Mouse (Mus musculus) stomach, postnatal 0 days (tissue): ENCODE results near the gene Zfp354b. TPM values are rescaled to one million over a fixed set of nuclear protein-coding genes. Genes with fewer than 3 reads are reported as not detected.
A peak's percentile ranks its signal among the peaks of the same experiment; 100 is the strongest.

ENCODE experiments used
- ATAC-seq: fragments of 200-750 bp; cut with Nextera tagmentation; 2 replicates; pipeline ENCODE4 v1.8.0; 2017; ENCODE audit not compliant: low FRiP score, low TSS enrichment
- DNase-seq: peaks from one replicate; pipeline ENCODE4 v3.0.0-alpha.2; 2016; ENCODE audit warnings: low spot score
- H3K27ac ChIP-seq: fragments of 300-500 bp; sonication (generic); replicated peaks from 2 replicates; pipeline ENCODE4 v1.5.1; 2014; ENCODE audit warnings: mild to moderate bottlenecking, control low read depth
- H3K27me3 ChIP-seq: fragments of 300-500 bp; sonication (generic); 2 replicates; pipeline ENCODE4 v1.6.1; 2014; ENCODE audit warnings: low read length; ENCODE audit not compliant: control insufficient read depth, insufficient read depth
- H3K36me3 ChIP-seq: fragments of 300-500 bp; sonication (generic); 2 replicates; pipeline ENCODE4 v1.6.1; 2014; ENCODE audit warnings: low read length, mixed read lengths; ENCODE audit not compliant: control insufficient read depth, insufficient read depth
- H3K4me1 ChIP-seq: fragments of 300-500 bp; sonication (generic); replicated peaks from 2 replicates; pipeline ENCODE4 v1.6.1; 2014; ENCODE audit warnings: antibody characterized with exemption; ENCODE audit not compliant: control insufficient read depth, insufficient read depth
- H3K4me2 ChIP-seq: fragments of 300-500 bp; sonication (generic); replicated peaks from 2 replicates; pipeline ENCODE4 v1.6.1; 2014; ENCODE audit warnings: low read depth, mild to moderate bottlenecking, control low read depth, moderate library complexity
- H3K4me3 ChIP-seq: fragments of 300-500 bp; sonication (generic); 2 replicates; pipeline ENCODE4 v1.5.1; 2014; ENCODE audit warnings: low read depth, low read length, control low read depth
- H3K9ac ChIP-seq: fragments of 300-500 bp; sonication (generic); 2 replicates; pipeline ENCODE4 v1.6.1; 2014; ENCODE audit warnings: mild to moderate bottlenecking, low read length, control low read depth, mixed read lengths
- H3K9me3 ChIP-seq: fragments of 300-500 bp; sonication (generic); 2 replicates; pipeline ENCODE4 v1.6.1; 2016; ENCODE audit warnings: low read length; ENCODE audit not compliant: control insufficient read depth
- CTCF ChIP-seq: IDR thresholded peaks from 2 replicates; pipeline ENCODE4 v1.5.1; 2016; ENCODE audit warnings: antibody characterized with exemption, low read depth, mild to moderate bottlenecking, moderate library complexity
- EP300 ChIP-seq: optimal IDR thresholded peaks from 2 replicates; pipeline ENCODE3; 2016; ENCODE audit warnings: antibody characterized with exemption
- WGBS: fragments of 180-500 bp; shearing (Covaris S2); extraction: QIAGEN DNeasy Blood & Tissue Kit; methylation state at CpG from one replicate; pipeline ENCODE4 v1.1.7; 2014; 5-methylcytosine and 5-hydroxymethylcytosine counted together
- polyA plus RNA-seq: library from polyadenylated mRNA; unstranded; fragments of >200 nt; fragmentation: Nextera tagmentation; extraction: Ambion mirVana; gene quantifications from 2 replicates; pipeline ENCODE4 v1.2.1, GENCODE M21; 2015

Zfp354b gene
- 0.54 and 0.61 TPM in 2 replicates for polyA plus RNA-seq

- 0 out of 2 replicates have a peak, but pooled peaks cover 2% of the 10 kb centered on the region for H3K4me1 ChIP-seq
- peak within 1 kb of the TSS; percentile 93 for H3K4me2 ChIP-seq
- no peaks in the 10 kb centered on the region for H3K36me3 ChIP-seq
- peak within 1 kb of the TSS; percentile 61 for H3K4me3 ChIP-seq
- H3K27me3 ChIP-seq, result no peaks in the 10 kb centered on the region
- DNase-seq, result peak; percentile 79
- peak within 1 kb of the TSS; percentile 67 for H3K9ac ChIP-seq
- TF ChIP-seq CTCF (no peak), EP300 (no peak)
- no peaks in the 10 kb centered on the region for H3K9me3 ChIP-seq
- peak; percentile 91 for ATAC-seq
- no peak within 1 kb of the TSS for H3K27ac ChIP-seq
- WGBS, result 1% methylated on average over 18 of the region's 18 CpGs
Observed at GRCm38 (mm10) chr11:50931451-50931866, at the start of gene Zfp354b. Zfp354b (minus strand) TSS chr11:50931633.

DNA sequence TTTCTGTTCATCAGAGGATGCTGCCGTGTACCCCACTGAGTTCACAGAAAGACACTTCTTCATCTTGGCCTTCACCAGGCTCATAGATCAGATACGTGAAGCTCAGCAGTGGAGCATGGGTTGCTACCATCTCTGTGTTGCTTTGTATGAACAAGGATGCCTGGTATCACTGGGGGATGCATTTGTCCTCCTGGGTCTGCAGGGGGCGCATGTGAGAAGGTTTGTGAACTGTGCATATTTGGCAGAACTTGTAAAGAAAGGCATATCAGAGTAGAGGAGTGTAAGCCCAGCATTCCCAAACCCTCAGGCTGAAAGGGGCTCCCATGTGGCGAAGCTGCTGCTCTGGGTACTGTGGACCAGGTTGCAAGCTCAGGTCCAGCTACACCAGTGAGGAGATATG lies 45.8 kb upstream of the Zfp354b start:
- Histone ChIP-seq H3K27me3 (no peaks in the 10 kb centered on the region), H3K9ac (no peak overlapping the region), H3K9me3 (no peaks in the 10 kb centered on the region), H3K4me3 (no peak overlapping the region), H3K4me1 (no peaks in the 10 kb centered on the region), H3K27ac (no peak overlapping the region), H3K4me2 (no peak overlapping the region), H3K36me3 (no peaks in the 10 kb centered on the region)
- TF ChIP-seq EP300, result no peak
- TF ChIP-seq CTCF, result peak; percentile 38
- DNase-seq, result no peak
- no peak for ATAC-seq
- WGBS, result 65% methylated on average over 4 of the region's 4 CpGs

DNA sequence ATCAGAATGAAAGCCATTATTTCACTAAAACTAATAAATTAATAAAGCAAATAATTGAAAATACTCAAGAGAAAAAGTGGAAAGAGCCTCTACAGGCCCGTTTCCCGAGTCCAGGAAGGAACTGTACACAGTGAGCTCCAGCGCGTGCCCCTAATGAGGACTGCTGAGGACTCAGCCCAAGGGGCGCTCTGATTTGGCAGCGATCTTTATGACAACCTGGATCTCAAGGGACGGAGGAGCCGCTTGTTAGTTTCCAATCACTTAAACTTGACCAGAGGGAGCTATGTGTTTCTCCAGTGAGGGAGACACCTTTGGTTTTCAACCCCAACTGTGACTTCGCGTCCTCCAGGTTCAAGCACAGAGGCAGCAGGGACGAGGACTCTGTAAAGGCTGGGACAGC lies 34.8 kb upstream of the Zfp354b start, which contains the start of gene Olfr1378:
Gene Olfr1378, plus strand, starts transcription at position 301 of the 400 bp plus-strand sequence.
- 85% methylated on average over 11 of the region's 11 CpGs for WGBS
- Histone ChIP-seq H3K9ac (no peak within 1 kb of the TSS), H3K27ac (no peak within 1 kb of the TSS), H3K4me2 (no peak within 1 kb of the TSS), H3K4me1 (no peaks in the 10 kb centered on the region), H3K9me3 (no peaks in the 10 kb centered on the region), H3K27me3 (no peaks in the 10 kb centered on the region), H3K36me3 (no peaks in the 10 kb centered on the region), H3K4me3 (no peak within 1 kb of the TSS)
- DNase-seq, result no peak
- TF ChIP-seq CTCF, result no peak
- TF ChIP-seq EP300, result no peak
- ATAC-seq, result no peak

GRCm38 (mm10) chr11:50964886-50965285 lies 33.5 kb upstream of the Zfp354b start:
- H3K27ac ChIP-seq, result no peak overlapping the region
- H3K4me2 ChIP-seq, result no peak overlapping the region
- 79% methylated on average over 2 of the region's 2 CpGs for WGBS
- ATAC-seq, result no peak
- no peaks in the 10 kb centered on the region for H3K36me3 ChIP-seq
- no peak overlapping the region for H3K4me3 ChIP-seq
- no peaks in the 10 kb centered on the region for H3K27me3 ChIP-seq
- no peak for DNase-seq
- H3K9ac ChIP-seq, result no peak overlapping the region
- no peaks in the 10 kb centered on the region for H3K4me1 ChIP-seq
- TF ChIP-seq CTCF, result no peak
- TF ChIP-seq EP300, result peak; percentile 38
- no peaks in the 10 kb centered on the region for H3K9me3 ChIP-seq

DNA sequence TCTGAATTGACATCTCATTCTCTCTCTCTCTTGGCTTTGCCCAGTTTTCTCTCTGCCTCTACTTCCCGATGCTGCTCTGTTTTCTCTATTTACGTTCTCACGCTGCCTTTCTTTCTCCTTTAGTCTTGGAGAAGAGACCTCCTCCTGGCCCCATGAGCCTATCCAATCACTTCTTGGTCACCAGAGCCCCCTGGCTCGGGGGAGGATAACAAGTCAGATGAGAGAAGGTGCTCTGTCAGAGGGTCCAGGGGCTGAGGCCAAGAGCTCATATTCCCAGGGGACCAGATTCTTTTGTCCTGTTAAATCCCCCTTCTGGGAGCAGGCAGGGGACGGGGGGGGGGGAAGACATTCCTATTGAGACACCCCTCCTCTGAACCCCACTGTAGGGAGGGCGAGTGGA lies 22.2 kb upstream of the Zfp354b start, which contains the start of gene Prop1:
Gene Prop1, minus strand, starts transcription at position 101 of the 400 bp plus-strand sequence.
- no peaks in the 10 kb centered on the region for H3K27me3 ChIP-seq
- no peak within 1 kb of the TSS for H3K27ac ChIP-seq
- DNase-seq (no peak), ATAC-seq (no peak)
- H3K4me3 ChIP-seq, result no peak within 1 kb of the TSS
- no peaks in the 10 kb centered on the region for H3K9me3 ChIP-seq
- no peak within 1 kb of the TSS for H3K9ac ChIP-seq
- 72% methylated on average over 6 of the region's 6 CpGs for WGBS
- no peak for TF ChIP-seq EP300
- no peak for TF ChIP-seq CTCF
- no peaks in the 10 kb centered on the region for H3K4me1 ChIP-seq
- no peaks in the 10 kb centered on the region for H3K36me3 ChIP-seq
- H3K4me2 ChIP-seq, result no peak within 1 kb of the TSS

- Histone ChIP-seq H3K9me3 (no peaks in the 10 kb centered on the region), H3K4me2 (no peak overlapping the region), H3K9ac (no peak overlapping the region), H3K4me3 (no peak overlapping the region), H3K4me1 (no peaks in the 10 kb centered on the region), H3K27ac (no peak overlapping the region), H3K36me3 (no peaks in the 10 kb centered on the region), H3K27me3 (no peaks in the 10 kb centered on the region)
- DNase-seq, result peak; percentile 52
- 48% methylated on average over 14 of the region's 14 CpGs for WGBS
- no peak for TF ChIP-seq CTCF
- no peak for TF ChIP-seq EP300
- ATAC-seq, result peak; percentile 63; the same call in 1 of the 2 replicates
Observed at GRCm38 (mm10) chr11:50952290-50952689, 20.9 kb upstream of the Zfp354b start.
